Mouse (Mus musculus): Measurements from ENCODE around the gene Rab26.

DNA sequence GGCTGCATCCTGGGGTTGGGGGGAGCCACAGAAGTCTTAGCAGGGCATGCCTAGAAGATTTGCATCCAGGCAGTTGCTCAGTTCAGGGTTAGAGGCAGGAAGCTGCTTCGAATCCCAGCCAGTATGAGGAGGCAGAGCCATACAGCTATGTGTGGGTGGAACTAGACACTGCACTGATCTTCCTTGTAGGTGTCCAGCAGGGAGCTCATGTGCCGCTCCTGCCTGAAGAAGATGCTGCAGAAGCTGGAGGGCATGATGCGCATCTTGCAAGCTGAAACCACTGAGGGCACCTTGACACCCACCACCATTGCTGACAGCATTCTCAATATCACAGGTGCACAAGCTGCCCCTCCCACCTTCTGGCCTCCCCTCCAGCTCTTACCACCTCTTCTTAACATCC, 45.5 kb upstream of the Rab26 start:
- no peak for TF ChIP-seq CTCF (IDR thresholded peaks at IDR 0.05)
- no peak for TF ChIP-seq EP300 (IDR thresholded peaks at IDR 0.05)
